Mouse (Mus musculus) layer of hippocampus, postnatal 10 days (tissue): ENCODE data around the gene Cxcr4. TPM values are rescaled to one million over a fixed set of nuclear protein-coding genes. Genes with fewer than 3 reads are reported as not detected.

Experiments
- DNase-seq, 2 experiments: peaks; one replicate each; pipeline ENCODE4 v3.0.0; 2021; ENCODE audit warnings: low spot score in 2 of 2
- total RNA-seq, 2 experiments: library from RNA; stranded (reverse); gene quantifications; 2 replicates each; pipeline ENCODE4 v1.2.3; 2021

Gene Cxcr4
- total RNA-seq, 2 experiments from 2014 or later: 19.5 to 22.5 TPM

DNA sequence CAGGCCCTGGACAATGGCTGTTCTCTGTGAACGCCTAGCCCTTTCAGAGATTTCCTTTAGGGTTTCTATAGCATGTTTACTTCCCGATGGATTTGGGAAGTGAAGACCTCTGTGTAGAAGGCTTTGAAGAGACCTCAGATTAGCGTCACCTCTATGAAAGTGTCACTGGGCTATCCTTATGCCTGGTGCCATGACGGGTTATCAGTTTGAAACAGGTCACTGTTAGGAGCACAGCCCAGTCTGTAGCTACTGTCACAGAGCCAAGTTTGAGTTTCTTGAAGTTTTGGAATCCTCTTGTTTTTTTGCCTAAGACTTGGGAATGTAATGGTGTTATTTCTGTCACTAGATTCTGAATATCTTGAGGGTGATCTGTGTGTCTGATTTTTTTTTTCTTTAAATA, 17.0 kb downstream of the Cxcr4 start:
- no peak for DNase-seq

DNA sequence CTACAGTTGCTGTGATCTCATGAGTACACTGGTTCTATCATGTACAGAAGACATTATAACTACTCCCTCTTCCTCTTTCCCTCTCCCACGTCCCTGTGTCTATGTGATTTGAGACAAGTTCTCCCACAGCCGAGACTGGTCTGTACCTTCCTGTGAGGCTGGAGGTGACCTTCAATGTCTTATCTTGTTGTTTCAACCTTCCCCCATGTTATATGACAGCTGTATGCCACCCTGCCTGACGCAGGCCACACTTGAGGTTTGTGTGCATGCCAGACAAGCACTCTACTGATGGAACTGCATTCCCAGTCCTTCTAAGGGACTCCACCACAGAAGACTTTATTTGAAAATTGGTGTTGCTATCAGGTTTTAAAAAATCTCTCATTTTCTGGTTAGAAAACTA, 21.1 kb downstream of the Cxcr4 start:
- no peak for DNase-seq

DNA sequence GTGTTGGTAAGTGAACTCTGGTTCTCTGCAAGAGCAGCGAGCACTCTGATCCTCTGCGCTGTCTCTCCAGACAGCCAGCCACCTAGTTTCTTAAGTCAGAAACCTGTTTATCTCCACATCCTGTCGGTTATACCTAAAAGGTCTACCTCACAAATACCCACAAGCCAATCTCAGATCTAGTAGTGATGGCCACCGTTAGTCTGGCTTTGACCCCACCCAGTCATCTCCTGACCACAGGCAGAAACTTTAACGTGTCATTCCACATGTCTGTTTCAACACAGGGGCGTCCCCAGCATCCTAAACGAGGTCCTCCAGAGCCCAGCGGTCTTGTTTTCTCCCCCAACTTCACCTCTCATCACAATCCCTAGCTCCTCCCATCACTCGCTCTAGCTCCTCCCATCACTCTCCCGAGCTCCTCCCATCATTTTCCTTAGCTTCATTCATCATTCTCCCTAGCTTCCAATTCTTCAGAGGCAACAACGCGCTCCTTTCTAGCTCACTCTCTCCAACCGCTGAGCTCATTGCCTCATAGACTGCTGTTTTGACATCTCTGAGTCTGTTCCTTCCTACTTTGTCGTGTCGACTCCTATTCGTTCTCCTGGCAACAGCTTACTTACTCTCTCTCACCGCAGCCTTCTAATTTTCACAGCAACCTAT, 22.0 kb downstream of the Cxcr4 start:
- no peak for DNase-seq

DNA sequence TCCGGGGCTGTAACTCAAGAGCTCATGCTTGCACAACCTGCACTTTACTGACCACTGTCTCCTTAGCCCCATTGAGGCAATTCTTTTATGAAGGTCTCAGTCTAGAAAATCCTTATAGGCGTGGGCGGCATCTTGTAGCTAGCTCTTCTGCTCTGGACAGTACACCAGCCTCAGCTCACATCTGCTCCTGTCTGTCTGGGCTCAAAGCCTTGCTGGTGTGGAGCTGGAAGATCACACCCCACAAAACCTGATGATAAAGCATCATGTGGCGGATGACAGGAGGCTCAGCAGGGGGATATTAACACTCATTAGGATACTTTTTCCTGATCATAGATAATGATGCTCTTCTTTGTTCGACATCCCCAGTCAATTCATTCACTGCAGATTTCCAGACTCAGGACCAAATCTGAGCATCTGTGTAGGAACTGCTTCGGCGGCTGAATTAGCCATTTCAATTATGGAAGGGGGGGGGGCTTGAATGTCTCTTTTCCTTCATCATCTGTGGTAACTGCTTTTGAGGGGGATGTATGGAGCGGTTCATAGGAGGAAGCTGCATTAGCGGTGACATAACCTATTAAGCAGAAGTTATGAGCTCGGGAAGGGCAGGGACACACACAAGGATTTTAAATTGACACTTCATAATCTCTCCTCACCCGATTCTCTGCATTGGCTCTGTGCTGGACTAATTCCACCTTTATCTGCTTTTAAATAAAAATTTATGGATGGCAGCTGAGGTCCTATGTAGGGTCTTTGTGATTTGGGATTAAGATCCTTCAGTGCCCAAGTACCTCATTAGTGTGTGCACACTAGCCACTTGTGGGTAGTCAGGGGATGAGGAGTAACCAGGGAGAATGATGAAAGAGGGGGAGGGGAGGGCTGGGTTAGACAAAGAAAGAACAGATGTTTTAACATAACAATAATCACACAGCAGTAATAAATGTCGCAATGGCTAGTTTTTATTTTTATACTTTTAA, 24.6 kb downstream of the Cxcr4 start:
- no peak for DNase-seq

DNA sequence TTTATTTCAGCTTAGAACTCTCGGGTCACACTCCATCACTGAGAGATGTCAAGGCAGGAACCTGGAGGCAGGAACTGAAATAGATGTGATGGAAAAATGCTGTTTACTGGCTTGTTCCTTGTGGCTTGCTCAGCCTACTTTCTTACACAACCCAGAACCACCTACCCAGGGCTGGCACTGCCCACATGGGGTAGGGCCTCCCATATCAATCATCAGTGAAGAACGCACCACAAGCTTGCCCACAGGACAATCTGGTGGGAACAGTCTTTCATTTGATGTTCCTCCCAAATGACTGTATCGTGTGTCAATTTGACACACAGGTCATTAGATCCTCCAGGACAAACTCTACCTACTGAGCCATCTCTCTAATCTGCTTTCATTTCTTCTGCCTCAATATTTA, 28.2 kb downstream of the Cxcr4 start:
- DNase-seq: no peak

DNA sequence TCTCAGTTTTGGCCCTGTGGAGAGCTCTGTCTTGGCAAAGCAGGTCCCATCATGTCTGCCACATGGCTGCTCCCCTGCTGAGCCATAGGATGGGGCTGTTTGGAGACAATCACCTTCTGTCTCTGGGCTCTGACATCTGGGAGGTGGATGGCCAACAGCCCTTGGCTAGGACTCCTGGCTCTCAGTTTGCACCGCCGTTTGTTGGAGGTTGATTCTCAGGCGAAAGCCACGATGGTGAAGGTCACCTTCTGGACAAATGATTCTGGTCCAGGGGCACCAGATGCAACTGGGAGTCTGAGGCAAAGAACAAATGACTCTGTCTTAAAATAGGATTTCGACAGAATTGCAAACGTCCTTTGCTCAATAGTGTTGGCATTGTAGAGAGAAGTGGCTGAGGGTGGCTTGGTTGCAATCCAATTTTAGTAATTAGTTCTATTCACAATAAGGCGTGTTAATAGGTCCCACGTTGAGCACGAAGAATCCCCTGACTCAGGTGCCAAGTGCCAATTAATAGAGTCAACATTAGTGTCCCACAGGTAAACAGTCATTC, 30.7 kb downstream of the Cxcr4 start:
- peak; percentile 74 to 75 for DNase-seq

DNA sequence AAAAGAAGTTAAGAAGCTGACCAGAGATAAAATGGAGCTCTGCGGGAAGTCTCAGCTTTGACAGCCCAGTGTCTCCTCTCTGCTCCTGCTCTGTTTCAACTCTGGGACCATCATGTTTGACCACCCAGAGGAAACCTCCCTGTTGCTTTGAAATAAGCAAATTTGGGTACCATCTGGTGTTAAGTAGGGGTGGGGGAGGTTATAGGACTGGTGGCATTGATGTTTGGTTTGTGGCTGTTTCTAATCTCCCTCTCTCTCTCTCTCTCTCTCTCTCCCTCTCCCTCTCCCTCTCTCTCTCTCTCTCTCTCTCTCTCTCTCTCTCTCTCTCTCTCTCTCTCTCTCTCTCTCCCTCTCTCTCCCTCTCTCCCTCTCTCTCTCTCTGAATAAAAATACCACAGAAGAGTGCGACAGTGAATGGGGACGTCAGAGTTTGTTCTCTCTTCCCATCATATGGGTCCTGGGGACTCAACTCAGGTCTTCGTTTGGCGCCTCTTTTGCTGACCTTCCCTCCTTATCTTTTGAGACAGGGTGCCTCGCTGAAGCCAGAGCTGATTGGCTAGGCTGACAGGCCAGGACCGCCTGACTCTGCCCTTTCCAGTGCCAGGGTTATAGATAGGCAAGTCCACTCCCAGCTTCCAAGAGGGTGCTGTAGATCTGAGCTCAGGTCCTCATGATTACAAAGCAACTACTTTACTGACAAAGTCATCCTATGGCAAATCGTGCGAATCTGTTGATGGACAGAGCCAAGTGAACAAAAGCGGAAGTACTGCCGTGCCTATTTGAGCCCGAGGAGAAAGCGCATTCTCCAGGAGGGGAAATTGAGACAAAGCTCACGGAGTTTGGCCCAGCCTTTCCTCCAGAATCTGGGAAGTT, 31.4 kb downstream of the Cxcr4 start:
- DNase-seq: peak in 1 of 2 experiments; percentile 20

DNA sequence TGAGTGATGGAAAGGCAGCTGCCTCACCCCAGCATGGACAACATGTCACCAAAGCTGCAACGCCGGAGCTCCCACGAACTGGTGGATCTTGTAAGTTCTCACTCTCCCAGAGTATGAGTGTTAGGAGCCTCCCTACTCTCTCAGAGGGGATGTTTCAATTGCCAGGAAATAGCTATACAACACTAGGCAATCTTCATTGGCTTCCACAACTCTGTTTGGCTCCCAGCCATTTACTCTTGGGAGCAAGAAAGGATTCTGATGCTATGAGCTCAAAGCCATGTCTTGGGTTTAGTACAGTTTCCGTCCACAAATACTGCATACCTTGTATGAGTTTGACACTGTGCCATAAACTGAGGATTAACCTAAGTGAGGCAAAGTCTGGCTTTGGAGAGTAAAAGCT, 34.1 kb downstream of the Cxcr4 start:
- no peak for DNase-seq

DNA sequence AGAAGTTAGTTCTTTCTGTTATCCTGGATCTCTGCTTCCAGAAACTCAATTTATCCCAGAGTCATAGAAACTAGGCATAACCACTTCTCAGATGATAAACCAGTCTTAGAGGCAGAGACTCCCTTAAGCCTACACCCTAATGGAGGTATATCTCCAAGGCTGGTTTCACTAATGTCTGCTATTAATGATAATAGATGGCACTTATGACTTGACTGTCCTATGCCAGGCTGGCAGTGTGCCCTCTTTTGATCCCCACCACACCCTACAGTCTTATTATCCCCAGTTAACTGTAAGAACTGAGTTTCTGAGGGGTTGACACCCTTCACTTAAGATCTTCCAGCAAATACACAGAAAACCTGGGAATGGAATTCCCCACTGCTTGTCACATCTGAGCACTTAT, 39.5 kb downstream of the Cxcr4 start:
- no peak for DNase-seq

DNA sequence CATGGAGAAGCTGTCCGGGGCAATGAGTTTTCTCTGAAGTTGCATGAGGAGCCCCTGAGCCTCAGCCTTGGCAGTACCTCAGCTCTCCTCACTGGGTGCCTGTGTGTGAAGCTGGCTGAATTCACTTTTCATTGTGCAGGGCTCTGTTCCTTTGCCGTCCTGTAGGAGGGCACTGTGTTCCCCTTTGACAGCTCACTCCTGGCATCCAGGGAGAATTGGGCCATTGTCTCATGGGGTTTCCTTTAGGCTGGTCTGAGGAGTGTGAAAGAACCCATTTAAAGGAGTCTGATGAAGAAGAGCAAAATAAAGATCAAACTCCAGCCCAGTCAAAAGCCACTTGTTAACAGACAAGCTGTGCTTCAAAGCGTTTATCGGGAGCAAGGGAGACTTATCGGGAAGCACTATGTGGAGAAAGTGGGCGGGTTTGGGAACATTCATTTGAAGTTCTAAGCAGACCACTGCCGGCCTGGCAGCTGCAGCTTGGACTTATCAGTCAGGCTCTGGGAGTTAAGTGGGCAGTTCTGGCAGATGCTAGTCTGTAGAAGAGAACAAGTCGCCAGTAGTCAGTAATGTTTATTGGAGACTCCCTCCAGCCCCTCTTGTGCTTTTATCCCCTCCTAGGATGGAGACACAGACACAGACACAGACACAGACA, 40.2 kb downstream of the Cxcr4 start:
- DNase-seq: peak; percentile 19 to 27

DNA sequence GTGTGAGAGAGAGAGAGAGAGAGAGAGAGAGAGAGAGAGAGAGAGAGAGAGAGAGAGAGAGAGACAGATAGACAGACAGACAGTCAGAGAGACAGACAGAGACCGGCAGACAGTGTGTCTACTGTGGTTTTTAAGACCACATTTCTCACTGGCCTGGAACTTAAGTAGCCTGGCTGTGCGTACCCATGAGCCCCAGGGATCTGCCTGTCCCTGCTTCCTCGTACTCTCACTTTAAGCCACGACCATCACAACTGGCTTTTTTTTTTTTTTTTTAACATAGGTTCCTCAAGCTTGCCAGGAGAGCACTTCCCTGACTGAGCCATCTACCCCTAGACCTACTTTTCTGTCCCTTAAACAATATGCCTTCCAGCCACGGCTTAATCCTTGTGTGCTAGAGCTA, 42.7 kb downstream of the Cxcr4 start:
- no peak for DNase-seq

DNA sequence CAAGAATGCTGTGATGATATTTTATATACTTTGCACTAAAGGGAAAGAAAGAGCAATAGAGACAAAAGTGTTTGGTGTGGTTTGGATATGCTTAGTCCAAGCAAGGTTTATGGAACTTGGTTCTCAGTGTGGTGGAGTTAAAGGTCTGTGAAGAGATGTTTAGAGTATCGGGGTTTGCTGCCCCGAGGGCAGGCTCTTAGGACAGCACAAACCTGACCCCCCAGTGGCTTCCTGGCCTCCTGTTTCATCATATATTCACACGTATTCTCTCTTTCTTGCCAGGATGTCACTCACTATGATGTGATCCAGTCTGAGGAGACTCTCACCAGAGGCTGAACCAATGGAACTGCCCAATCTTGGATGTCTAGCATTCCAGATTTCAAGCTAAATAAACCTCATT, 43.1 kb downstream of the Cxcr4 start:
- no peak for DNase-seq

DNA sequence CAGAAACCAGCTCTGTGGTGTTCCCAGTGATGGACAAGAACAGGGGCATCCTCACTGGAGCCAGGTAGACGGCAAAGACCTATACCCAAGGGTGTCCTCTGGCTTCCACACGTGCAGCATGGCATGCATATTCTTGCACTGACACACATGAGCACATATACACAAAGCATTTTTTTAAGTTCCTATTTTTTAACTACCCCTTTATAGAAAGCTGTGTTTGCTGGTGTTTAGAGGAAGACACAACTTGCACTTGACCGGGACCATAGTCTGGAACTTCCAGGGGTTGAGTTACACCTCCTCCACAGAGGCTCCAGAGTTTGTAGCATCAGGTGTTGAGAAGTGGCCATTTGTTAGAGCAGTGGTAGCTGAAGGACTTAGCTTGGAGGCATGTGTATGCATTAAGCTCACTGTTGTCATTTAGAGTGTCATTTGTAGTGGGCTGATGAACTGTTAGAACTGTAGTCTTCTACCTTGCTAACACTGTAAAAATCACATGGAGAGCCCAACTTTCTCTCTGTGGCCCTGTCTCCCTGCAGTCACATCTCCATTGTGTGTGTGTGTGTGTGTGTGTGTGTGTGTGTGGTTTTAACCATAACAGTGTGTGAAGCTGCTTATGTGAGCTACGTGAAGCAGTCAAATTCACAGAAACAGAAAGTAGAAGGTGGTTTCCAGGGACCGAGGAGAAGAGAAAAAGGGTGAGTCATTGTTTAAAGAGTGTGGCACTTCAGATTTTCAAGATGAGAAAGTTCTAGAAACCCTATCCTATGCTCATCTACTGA, 43.7 kb downstream of the Cxcr4 start:
- no peak for DNase-seq

DNA sequence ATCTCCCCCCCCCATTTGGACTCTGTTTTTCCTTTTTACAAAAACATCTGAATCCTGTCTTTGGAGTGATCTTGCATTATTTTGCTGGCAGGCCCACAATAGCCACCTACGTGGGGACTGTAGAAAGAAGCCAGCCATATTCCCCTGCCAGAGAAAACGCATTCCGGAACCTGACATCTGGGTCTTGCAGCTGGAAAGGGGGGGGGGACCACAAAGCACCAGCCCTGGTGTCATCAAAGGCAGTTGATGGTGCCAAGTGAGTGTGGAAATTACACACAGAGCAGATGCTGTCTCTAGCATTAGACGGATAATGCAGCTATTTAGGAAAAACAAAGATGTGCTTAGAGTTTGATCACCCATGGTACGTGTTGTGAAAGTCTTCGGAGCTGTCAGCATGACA, 46.4 kb downstream of the Cxcr4 start:
- no peak for DNase-seq

DNA sequence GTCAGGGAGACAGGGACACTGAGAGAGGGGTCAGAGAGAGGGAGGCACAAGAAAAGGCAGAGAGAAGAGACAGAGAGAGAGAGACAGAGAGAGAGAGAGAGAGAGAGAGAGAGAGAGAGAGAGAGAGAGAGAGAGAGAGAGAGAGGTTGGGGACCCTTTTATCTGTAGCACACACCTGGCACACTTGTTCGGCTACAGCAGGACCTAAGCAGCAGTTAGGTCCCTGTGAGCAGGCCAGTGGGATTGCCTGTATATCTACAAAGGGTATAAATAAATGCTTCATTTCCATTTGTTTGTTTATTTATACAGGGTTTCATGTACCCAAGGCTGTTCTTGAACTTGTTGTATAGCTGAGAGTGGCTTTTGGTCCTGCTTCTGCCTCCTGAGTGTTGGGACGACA, 49.0 kb downstream of the Cxcr4 start:
- DNase-seq: no peak

DNA sequence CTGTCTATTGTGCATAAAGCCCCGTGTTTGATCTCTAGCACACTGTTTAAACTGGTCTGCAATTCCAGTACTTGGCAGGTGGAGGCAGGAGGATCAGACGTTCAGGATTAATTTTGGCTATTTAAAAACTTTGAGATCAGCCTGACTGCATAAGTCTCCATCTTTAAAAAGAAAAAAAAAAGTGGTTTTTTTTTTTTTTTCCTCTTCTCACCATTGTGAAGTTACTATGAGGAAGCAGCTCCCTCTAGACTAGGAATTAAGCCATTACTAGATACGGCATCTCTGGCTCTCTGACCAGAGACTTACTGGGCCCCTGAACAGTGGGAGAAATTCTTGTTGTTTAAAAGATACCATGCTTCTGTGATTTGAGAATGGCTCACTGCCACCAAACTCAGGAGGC, 49.5 kb downstream of the Cxcr4 start:
- no peak for DNase-seq

DNA sequence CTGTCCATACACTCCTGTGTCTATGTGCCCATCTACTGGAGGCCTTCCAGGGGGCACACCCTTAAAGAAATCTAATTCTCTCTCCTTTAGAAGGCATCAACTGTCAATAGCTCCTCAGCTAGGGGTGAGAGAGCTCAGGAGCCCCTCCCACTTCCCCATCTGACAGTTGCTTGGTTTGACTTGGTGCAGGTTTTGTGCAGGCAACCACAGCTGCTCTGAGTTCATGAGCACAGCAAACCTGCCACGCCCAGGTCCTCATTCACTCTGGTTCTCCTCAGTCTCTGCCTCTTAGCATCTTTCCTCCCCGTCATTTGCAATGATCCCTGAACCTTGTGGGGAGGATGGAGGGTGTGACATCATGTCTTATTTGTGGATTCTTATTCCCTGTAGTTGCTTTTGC, 51.9 kb downstream of the Cxcr4 start:
- DNase-seq: no peak

DNA sequence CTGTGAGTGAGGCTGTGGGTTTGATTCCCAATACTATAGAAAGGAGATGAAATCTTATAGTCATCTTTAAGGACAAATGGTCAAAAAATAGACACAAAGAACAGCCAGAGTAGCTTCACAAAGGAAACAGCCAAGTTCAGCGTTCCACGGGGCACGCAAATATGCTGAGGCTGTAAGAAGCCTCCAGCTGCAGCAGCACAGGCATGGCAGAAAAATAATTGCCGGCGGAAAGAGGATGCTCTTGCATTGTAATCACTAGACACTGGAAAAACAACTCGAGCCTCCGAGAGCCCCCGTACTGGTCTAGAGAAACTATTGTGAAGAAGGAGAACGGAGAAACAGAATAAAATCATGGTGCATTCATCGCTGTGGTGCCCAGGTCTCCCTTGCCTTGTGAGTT, 52.5 kb downstream of the Cxcr4 start:
- no peak for DNase-seq
